Mouse (Mus musculus): ENCODE measurements around the gene Mlf2.

DNA sequence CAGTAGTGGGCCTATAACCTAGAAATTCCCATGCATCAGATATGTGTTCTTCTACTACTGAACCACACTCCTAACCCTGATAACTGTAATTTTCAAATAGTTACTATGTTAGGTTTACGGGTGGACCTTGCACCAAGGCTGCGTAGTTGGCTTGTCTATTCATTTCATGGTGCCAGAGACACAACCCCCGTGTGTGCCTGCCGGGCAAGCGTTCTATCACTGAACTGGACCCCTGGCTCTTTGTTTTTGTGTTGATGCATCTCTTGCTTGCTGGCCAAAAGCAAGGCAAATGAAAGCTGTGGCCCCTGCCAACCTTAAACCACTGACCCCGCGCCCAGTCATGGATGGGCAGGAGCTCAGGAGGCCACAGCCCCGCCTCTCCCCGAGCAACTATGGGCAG, 49.4 kb upstream of the Mlf2 start:
- TF ChIP-seq POLR2A (IDR thresholded peaks at IDR 0.05; ENCODE audit: extremely low read depth, insufficient read depth, low read length) (no peak), CTCF (IDR thresholded peaks at IDR 0.05; ENCODE audit: extremely low read depth, insufficient read depth, low read length) (no peak)

Data from cortical plate, adult 2 months (tissue).